Mouse (Mus musculus) embryonic fibroblast, embryonic 13.5 days (primary cell): ENCODE results near the gene Kcnf1.

Source experiments
- CTCF ChIP-seq: IDR thresholded peaks from 2 replicates; pipeline ENCODE4 v1.5.1; 2011; ENCODE audit warnings: mild to moderate bottlenecking, control low read depth, low read length, moderate library complexity, borderline replicate concordance; ENCODE audit not compliant: insufficient read depth
- POLR2A ChIP-seq: IDR thresholded peaks from 2 replicates; pipeline ENCODE4 v1.6.1; 2011; ENCODE audit warnings: low read depth, mild to moderate bottlenecking, control low read depth, low read length, moderate library complexity

DNA sequence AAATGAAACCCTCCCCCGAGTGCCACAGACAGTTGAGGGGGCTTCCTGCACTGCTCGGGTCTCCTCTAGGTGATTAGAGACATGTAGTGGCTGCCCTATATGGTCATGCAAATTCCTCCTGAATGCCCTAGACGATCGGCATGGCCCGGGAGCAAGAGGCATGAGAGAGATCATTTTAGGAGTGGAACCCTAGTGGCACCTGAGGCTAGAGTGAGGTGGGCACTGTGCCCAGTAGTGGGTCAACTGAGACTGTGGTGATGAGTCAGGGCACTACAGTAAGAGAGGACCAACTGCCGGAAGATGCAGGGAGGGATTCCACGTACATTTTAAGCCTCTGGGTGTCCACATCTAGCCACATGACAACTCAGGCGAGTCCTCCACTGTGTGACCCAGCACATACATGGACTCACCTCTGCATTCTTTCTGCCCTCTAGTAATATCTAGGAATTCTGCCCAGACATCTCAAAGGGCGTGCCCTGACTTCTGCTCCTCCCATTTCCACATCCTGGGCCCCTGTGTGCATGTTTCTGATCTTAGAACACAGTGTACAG lies 42.1 kb downstream of the Kcnf1 start:
- TF ChIP-seq POLR2A: no peak
- no peak for TF ChIP-seq CTCF
